Mouse (Mus musculus) testis, adult 2 months (tissue): ENCODE data around the gene Gm10134.

Source experiments
- CTCF ChIP-seq: fragments of 200-500 bp; IDR thresholded peaks from 2 replicates; pipeline ENCODE4 v1.5.1; 2012; ENCODE audit warnings: low read depth, mild to moderate bottlenecking, inconsistent platforms, low read length, moderate library complexity; ENCODE audit not compliant: control insufficient read depth, insufficient read depth, insufficient replicate concordance
- POLR2A ChIP-seq: fragments of 200-500 bp; IDR thresholded peaks from 2 replicates; pipeline ENCODE4 v1.6.1; 2012; ENCODE audit warnings: low read depth, mild to moderate bottlenecking, inconsistent platforms, low read length, moderate library complexity; ENCODE audit not compliant: control insufficient read depth

- TF ChIP-seq CTCF = no peak
- no peak for TF ChIP-seq POLR2A
These were observed 29.8 kb downstream of the Gm10134 start for GRCm38 (mm10) chr2:28535650-28536049.
